Mouse (Mus musculus): ENCODE results near the gene Mrgprh.

DNA sequence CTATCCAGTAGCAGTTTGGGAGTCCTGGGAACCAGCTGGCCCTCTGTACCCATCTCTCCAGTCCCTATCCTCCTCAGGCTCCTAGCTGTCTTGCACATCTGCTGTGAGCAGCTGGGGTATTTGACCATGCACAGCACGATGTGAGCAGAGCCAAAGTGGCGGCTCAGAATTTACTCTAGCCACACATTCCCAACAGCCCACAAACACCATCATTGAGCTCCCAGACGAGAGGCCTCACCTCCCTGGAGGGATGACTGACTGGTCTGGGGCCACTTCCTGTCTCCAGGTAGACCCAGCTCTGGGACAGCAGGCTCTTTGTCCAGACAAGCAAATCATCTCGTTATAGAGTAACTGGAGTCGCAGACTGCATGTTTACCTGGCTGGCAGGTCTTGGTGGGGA, 30.0 kb upstream of the Mrgprh start:
- TF ChIP-seq POLR2A (IDR thresholded peaks at IDR 0.05; ENCODE audit: control insufficient read depth, extremely low read depth, insufficient read depth, low read length, poor library complexity) = no peak
- TF ChIP-seq CTCF (IDR thresholded peaks at IDR 0.05; ENCODE audit: borderline replicate concordance, control insufficient read depth, extremely low read depth, insufficient read depth, low read length, poor library complexity) = no peak
